Mouse (Mus musculus) testis, adult 2 months (tissue): ENCODE measurements around the gene Myocos.

ENCODE experiments used
- CTCF ChIP-seq: fragments of 200-500 bp; IDR thresholded peaks from 2 replicates; pipeline ENCODE4 v1.5.1; 2012; ENCODE audit warnings: low read depth, mild to moderate bottlenecking, inconsistent platforms, low read length, moderate library complexity; ENCODE audit not compliant: control insufficient read depth, insufficient read depth, insufficient replicate concordance
- POLR2A ChIP-seq: fragments of 200-500 bp; IDR thresholded peaks from 2 replicates; pipeline ENCODE4 v1.6.1; 2012; ENCODE audit warnings: low read depth, mild to moderate bottlenecking, inconsistent platforms, low read length, moderate library complexity; ENCODE audit not compliant: control insufficient read depth

- TF ChIP-seq POLR2A (no peak), CTCF (no peak)
These were observed 32.8 kb downstream of the Myocos start for GRCm38 (mm10) chr1:162625229-162625628.
